Mouse (Mus musculus): ENCODE results near the gene Acp7.

DNA sequence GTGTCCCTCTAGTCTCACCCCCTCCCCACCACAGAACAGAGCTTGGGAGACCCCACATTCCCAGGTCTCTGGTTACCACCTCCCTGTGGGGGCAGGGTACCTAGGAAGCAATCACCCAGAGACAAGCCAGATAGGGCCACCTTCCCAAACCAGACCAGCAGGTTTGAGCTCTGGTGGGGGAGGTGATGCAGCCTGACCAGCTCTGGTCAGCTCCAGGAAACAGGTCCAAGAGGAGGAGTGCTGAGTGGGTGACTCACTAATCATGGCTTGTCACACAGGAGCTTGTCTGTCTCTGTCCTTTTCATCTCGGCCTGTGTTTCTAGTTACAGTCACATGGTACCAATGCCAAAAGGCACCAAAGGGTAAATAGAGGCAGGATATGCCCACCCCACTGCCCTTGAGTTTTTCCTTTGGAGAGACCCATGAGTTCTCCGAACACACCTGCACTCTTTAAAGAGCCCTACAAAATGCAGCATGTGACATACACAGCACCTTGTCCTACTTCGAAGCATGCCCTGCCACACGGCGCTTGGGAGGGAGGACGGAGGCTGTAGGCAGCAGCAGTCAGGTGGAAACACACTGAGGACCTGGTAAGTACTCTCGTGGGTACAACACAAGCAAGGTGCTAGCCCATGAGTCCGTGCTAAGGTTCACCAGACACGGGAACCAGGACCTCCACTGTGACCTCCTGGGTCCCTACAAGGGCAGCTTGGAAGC, 53.1 kb downstream of the Acp7 start:
- TF ChIP-seq USF1 (IDR thresholded peaks at IDR 0.05; ENCODE audit: low read depth, low read length) (no peak), ZC3H11A (IDR thresholded peaks at IDR 0.05; ENCODE audit: low read depth, low read length) (no peak), MYC (IDR thresholded peaks at IDR 0.05; ENCODE audit: low read depth, low read length) (no peak), KAT2A (conservative IDR thresholded peaks at IDR 0.05; ENCODE audit: low read depth, low read length) (no peak), BHLHE40 (IDR thresholded peaks at IDR 0.05; ENCODE audit: borderline replicate concordance, low read depth, low read length) (no peak)
